Mouse (Mus musculus): ENCODE measurements around the gene Ncbp3.
A peak's percentile ranks its signal among the peaks of the same experiment; 100 is the strongest.

The Ncbp3 gene

DNA sequence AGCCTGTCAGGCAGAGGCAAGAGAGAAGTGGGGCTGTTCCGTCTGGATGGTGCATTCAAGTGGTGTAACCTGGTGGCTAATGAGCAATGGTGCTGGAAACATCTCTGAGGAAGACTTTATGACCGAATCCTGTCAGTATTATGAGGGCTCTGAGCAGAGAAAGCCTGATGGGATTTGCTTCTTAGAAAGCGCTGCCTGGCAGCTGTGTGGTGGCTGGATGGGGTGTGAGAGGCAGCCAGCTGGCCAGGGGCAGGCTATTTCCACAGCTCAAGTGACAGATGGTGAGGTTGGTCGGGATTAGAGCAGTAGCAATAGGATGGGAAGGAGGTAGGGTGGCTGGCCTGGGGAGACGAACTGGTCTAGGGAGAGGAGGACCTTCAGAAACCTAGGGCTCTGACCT is 16.0 kb upstream of the Ncbp3 start:
- DNase-seq = peak; percentile 89

DNA sequence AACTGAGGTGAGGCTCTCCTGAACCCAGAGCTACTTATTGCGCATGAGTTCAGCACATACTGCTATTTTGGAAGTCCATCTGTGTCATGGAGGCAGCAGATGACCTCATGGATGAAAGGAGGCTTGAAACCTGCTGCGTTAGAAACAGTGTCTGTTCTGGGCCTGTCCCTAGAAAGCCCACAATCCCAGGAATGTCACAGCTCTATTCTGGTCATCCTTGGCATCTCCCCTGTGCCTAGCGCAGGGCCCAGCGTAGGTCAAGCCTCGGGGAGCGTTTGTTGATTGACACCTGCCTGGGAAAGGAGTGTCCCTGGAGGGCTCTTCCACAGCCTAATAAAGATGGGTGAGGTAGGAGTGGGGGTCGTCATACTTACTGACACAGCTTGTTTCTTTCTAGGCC is 11.5 kb upstream of the Ncbp3 start:
- DNase-seq = no peak

DNA sequence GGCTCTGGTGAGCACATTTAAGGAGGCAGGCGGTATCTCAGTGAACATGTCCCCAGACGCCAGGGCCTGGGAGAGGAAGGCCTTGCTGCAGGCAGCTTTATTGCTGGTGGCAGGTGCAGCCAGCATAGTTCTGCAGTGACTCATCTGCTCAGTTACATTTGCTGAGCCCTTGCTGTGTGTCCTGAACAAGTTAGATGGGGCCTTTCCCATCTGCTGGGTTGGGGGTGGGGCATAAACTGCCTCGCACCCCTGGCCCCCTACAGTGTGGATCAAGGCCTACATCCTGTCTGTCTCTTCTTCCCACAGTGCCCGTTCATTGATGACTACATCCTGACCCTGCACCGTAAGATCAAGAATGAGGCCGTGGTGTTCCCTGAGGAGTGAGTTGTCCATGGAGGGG is 10.7 kb upstream of the Ncbp3 start:
- DNase-seq = no peak

DNA sequence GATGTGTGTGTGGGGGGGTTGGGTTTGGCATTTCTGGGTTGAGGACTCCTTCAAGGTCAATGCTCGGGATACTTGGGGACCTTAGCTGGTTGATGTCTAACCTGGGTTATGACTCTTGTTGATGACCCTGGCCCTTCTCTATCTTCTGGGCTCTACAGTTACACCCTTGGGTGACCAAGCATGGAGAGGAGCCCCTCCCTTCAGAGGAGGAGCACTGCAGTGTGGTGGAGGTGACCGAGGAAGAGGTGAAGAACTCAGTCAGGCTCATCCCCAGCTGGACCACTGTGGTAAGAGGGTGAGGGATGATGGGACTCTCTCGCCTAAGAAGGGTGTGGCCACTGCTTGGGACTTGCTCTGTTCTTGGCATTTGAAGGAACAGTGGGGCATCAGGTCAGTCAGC is 9.9 kb upstream of the Ncbp3 start:
- DNase-seq = no peak

DNA sequence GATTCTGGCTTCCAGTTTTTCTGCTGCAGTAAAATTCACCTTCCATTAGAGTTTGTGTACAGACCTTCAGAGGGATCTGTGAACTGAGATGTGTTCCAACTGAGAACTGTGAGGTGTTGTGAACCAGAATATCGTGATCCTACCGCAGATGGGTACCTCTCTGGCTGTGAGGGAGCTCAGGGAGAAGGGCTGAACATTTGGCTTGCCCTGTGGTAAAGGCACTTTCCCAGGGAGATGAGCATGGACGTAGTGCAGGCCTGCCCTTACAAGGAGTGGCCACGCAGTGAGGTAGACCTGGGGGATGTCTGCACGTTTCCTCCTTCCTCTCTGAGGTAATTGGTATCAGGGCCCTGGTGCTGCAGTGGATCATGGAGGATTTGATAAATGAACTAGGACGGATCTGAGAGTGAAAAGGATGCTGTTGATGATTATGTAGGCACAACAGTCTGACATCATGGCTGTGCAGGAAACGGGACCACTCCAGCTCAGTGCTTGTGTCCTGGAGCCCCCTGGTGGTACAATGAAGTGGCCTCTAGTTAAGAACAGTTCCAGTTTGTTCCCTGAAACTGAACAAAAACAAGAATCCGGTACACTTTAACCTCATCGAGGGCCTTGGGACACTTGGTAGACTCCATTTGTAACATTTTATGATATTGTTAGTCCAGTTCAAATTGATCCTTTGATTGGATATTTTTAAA is 8.3 kb upstream of the Ncbp3 start:
- DNase-seq = no peak

DNA sequence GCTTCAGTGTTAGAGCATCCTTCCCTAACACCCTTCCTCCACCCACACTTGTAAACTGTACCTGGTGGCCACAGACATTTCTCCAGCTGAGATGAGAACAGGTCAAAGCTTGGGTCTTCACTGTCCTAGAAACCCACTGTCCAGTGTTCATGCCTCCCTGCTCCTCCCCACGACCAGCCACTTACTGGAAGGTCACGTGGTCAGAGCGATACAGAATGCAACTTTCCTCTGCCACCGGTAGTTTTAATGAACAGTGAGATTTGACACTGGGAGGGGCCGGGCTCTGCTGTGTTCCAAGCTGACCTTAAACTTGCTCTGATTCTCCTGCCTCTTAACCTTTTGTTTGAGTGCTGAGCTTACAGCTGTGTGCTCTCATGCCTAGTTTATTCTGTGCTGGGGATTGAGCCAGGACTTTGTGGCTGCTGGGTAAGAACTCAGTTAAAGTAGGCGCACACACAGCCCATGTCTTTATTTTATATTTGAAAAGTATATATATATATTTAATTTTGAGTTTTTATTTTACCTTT is 3.3 kb upstream of the Ncbp3 start:
- no peak for DNase-seq

DNA sequence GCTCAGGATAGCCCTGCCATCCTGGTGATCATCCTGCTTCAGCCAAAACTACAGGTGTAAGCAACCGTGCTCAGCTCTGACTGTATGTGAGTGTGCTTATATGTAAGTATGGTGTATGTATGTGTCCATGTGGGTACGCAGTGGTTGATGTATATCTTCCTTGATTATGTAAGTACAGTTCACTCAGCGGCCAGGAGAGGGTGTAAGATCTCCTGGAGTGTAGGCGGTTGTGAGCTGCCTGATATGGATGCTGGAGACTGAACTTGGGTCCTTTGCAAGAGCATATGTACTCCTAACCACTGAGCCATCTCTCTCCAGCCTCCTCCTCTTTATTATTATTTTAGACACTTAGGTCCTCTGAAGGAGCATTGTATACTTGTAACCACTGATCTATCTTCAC is 2.8 kb upstream of the Ncbp3 start:
- DNase-seq = no peak

DNA sequence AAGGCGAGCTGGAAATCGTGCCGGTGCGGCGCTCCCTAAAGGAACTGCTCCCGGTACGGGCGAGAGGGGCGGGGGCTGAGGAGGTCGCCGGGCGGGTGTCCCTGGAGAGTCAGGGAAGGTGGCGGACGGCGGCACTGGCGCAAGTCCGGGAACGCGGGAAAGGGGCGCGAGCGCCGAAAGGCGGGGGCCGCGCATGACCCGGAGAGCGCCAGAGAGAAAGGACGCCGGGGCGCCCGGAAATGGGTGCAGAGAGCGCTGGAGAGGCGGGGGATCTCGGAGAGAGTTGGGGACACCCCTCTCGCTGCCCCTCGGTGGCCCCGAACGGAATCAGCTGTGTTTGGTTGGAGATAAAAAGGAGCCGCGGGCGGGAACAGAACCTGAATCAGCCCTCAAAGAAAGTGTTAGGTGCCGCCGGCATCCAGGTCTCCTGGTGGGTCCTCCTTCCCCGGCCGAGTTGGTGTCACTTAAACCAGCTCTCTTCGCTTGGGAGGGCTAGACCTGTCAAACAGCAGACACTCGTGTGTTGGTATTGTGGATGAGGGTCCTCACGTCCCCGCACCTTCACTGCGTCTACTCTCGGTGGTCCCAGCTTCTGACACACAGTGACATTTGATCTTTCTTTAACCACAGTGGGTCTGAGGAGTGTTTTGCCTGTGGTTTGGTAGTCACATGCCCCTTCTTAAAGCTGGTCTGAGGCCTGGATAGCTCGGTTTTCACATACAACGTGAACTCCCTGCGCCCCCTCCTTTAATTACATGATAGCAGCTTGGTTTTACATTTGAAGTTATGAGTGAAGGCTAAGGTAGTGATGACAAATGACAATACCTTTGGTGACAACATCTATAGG is 670 bp downstream of the Ncbp3 start:
- DNase-seq = no peak

DNA sequence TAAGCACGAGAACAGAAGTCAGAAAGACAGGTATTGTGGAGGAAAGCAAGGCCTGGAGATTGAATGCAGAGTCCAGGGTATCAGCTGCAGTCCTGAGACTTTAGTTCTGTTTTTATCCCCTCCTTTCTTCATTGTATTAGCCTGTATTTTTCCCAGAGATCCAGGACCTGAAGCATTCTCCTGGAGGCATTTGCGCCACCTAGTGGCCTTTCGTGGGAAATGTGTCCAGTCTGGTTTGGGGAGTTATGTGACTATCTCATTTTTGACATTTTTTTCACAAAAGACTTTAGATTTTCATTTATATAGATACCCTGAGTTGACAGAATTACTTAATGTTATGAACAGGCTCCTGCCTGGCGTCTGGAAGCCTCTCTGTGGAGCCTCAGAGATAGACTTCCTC is 1.8 kb downstream of the Ncbp3 start:
- peak; percentile 94 for DNase-seq

DNA sequence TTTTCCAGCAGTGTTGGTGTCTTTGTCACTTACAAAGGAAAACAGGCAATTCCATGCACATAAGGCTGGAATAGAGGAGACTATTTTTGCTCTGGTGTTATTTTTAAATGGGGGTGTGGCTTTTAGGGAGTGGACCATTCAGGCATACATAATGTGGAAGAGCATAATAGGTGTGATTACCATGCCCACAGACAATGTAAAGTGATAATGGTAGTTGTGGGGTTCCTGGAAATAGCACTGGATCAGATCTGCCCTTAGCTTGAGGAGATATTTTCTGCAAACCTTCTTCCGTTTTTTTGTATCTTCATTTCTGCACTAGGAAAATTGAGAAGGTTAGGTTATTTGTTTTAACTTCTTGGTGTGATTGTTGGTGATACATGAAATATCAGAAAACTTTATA is 5.2 kb downstream of the Ncbp3 start:
- no peak for DNase-seq

DNA sequence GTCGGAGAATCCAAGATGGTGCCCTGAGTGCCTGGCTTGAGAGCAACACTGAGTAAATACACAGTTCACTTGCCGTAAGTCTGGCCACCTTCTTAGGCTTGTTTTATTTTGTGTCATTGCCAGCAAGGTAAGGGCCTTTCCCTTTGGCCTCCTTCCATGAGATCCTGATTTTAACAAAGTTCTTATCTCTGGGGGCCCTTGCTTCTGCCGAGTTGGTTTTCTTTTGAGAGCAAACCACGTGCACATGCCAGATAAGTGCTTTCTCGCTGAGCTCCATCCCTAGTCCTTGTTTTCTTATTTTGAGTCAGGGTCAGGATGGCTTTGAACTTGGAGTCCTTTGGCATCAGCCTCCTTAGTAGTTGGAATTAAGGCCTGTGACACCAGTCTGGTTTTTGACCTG is 10.1 kb downstream of the Ncbp3 start:
- DNase-seq = no peak

DNA sequence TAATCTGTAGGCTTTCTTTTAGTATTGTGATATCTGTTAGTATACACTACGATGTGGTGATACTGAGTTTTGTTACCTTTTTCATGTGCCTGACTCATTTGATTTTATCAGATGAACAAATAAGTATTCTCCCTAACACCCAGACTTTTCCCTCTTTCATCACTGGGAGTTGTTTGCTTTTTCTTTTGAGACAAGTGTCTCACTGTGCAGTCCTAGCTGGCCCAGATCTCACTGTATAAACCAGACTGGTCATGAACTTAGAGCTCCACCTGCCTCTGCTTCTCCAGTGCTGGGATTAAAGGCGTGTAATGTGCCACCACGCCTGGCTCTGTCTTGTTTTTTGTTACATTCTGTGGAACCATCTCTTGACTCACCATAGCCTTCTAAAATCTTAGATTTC is 12.0 kb downstream of the Ncbp3 start:
- DNase-seq = no peak

DNA sequence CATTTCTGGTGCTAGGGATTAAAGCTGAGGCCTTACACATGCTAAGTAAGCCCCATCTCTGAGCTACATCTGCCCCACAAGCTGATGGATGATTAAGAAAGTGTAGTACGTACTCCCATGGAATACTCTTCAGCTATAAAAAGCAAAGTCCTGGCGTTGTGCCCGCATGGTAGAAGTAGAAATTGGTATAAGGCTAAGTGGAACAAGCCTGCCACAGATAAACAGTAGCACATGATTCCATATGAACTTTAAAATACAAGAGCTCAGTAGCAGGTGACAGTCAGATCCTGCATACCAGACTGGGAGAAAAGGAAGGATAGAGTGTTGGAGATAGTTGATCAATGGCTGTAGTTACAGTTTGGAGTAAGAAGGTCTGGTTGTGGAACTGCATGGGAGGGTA is 13.8 kb downstream of the Ncbp3 start:
- DNase-seq = no peak

DNA sequence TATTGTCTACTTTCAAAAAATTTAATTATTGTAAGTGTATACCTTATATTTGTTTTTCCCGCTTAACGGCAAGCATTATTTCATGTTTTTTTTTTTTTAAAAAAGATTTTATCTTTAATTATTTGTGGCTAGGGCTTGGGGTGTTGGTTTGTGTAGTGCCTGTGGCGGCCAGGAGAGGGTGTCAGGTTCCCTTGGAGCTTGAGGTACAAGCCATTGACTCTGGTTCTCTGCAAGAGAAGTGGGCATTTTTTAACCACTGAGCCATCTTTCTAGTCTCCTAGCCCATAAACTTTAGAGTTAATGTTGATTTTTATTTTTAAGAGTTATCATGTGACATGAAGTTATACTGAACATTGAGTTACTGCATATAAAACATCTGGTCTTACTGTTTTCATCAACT is 24.3 kb downstream of the Ncbp3 start:
- peak; percentile 85 for DNase-seq

DNA sequence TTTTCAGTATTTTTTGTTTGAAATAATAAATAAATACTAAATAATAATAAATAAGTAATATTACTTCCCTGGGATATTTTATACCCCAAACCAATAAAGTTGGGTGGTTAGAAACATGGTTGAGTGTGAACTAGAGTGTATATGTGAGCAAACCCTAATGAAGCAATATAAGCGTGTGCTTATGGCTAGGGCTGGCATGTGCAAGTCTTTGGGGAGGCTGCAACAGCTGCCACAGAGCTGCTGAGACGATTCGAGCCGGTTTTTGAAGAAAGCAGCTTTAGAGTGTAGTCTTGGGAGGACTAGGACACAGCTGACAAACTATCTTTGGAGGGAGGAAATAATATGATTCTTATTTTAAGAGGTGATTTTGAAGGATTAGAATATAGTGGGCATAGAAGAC is 28.7 kb downstream of the Ncbp3 start:
- DNase-seq = no peak

DNA sequence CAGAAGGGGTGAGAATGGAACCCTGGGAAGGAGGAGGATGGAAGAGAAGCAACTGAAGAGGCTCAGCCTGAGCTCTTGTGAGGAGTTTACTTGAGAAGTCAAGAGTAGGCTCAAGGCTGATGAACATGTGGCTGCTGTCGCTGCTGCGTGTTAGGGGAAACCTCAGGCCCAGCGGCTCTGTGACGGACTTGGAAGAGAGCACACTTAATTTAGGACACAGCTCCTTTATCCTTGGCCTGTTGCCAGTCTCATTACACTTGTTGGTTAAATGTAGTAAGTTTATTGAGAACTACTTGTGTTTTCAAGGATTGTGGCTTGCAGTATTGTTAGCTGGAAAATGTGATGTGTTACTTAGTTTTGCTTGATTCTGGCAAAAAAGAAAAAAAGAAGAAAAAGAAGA is 29.1 kb downstream of the Ncbp3 start:
- peak; percentile 69 for DNase-seq

DNA sequence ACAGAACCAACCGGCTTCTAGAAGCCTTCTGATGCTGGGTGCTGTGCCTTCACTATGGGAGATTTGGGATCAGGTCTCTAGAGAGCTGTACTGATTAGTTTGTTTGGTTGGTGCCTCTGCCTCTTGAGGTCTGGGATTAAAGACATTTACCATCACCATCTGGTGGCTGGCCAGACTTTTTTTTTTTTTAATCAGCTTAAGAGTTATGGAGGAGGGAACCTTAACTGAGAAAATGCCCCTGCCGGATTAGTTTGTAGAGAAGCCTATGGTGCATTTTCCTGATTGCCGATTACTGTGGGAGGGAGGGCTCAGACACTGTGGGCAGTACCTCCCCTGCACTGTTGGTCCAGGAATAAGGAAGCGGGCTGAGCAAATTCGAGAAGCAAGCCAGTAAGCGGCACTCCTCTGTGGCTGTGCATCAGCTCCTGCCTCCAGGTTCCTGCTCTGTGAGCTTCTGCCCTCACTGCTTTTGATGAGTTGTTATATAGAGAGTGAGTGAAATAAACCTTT is 29.7 kb downstream of the Ncbp3 start:
- DNase-seq = no peak

DNA sequence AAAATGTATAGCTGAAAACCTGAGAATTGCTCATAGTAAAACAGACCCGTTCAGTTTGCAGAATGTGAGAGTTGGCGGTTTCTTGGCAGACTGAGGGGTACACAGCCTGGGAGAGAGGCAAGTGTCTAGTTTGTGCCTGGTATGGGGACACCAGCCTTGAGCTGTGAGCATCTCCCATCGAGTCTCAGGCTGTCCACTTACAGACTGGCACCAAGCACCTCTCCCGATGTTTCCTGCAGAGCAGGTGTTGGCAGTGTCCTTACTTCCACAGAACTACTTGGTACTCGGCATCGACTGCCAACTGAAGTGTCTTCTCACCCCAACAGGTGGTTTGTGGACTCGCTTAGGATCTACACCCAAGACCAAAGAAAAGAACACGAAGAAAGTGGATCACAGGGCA is 31.0 kb downstream of the Ncbp3 start:
- DNase-seq = peak; percentile 79

DNA sequence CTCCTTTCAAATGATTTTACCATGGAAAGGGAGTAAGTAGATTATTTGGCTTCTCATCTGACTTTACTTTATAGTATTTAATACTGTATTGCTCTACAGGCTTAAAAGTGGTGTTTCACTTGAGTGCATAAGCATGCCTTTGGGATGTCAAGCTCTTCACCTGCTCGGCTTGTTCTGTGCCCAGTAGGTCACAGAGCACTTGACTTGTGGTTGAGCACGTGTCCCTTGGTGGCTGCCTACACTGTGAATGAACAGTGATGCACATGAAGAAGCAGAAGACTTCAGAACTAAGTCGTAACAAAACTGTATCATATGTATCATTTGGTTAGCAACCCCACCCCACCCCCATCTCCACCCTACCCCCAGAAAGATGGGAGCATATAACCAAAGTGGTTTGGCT is 32.7 kb downstream of the Ncbp3 start:
- DNase-seq = peak; percentile 86

DNA sequence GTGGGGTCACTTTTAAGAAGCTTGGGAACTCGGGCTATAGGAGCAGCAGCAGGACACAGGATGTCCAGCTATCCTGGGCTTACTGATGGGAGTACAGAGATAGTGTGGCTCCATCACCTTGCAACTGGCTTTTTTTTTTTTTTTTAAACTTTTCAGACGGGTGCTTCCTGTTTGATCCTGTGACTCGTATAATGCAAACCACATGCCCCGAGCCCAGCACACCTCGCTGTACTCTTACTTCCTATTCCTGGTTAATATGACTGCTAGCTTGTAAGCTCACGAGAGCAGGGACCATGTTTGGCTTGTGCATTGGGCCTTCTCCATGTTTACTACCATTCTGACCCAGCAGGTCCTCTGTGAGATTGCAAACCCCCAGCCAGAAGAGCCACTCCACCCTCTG is 36.7 kb downstream of the Ncbp3 start:
- DNase-seq = no peak

DNA sequence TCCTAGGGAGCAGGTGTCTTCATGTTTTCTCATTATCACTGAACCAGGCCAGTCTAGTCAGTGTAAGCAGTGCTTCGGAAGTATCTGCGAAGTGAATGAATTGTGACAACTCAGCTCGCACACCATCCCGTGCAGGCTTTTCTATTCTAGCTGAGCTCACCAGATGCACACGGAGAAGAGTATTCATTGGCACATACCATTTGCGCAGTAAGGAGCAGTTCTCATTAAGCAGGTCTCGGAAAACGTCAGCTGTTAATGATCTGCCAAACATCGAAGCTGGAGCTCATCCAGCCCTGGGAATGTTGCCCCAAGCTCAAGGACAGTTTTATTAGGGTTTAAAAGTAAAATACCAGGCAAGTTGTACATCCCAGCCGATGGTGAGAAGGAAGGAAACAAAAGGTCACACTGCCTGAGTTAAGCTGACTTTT is 37.2 kb downstream of the Ncbp3 start:
- DNase-seq = peak; percentile 91

DNA sequence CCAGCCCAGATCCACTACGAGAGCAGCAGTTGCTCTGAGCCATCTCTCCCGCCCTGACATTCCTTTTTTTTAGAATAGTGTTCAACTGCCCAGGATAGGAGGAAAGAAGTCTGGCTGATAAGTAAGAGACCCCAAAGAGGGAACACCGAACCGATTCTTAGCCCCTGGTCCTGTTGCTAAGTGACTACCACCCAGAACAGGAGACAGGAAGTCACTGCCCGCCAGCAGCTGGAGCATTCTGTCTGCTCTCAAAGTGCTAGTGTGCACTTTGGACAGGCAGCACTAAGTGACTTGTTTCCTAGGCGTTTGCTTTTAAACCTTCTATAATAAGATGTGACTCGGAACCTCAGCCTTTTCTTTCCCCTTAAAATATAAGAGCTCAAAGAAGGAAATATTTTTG is 37.8 kb downstream of the Ncbp3 start:
- DNase-seq = peak; percentile 91

DNA sequence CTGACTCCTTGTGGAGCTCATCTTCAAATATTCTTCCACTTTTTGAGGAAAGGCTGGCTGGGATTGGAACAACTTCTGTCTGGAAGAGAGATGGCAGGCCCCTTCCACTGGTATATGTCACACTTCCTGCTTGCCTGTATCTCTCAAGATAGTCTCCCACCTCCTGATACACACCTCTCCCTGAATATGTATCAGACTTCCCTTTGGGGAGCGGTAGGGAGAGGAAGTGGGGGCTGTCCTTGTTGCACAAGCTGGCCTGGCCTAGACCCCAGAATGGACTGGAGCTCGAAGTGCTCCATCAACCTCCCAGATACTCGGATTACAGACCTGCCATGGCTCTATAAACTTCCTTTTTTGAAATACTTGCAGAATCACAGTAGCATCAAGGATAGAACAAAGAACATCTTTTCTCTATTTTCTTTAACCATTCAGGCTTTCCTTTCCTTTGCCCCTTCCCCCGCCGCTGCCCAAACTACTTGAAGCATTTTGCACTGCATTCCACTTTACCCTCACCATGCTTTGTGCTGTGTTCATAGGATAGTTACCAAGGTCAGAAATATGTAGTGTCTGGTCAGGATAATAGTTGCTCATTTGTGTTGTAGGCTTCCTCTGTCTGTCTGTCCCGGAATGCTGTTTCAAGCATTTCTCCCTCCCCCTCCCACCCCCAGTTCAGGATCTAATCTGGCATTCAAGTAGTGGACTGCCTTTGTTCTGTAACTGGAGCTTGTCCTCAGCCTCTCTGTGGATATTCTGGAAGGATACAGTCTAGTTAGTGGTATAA is 40.3 kb downstream of the Ncbp3 start:
- DNase-seq = no peak
